Mouse (Mus musculus): ENCODE results near the gene Hmgcs1.
A peak's percentile ranks its signal among the peaks of the same experiment; 100 is the strongest.

Gene Hmgcs1

GRCm38 (mm10) chr13:119753859-119754634, 63.9 kb downstream of the Hmgcs1 start:
- DNase-seq (ENCODE audit: low read depth, low spot score): no peak

- no peak for DNase-seq (ENCODE audit: low read depth, low spot score)
Observed at GRCm38 (mm10) chr13:119754635-119755020, 64.4 kb downstream of the Hmgcs1 start.

GRCm38 (mm10) chr13:119755141-119755547, 65.0 kb downstream of the Hmgcs1 start:
- DNase-seq (ENCODE audit: low read depth, low spot score): no peak

- peak; percentile 62 for DNase-seq (ENCODE audit: low read depth, low spot score)
Observed at GRCm38 (mm10) chr13:119755681-119756471, 65.7 kb downstream of the Hmgcs1 start, which contains the start of gene Nim1k. Gene Nim1k, minus strand, starts transcription at chr13:119755882.

GRCm38 (mm10) chr13:119756831-119757230, 66.7 kb downstream of the Hmgcs1 start:
- no peak for DNase-seq (ENCODE audit: low read depth, low spot score)

Measured in embryo, embryonic 11.5 days (tissue).